Comparison of ENCODE assay signal across 16 mouse cellular contexts in genomic region chr11:67229166-67229565, GRCm38 (mm10). TPM values are rescaled to one million over a fixed set of nuclear protein-coding genes. Genes with fewer than 3 reads are reported as not detected.
"Had no signal": no experiment of that assay in that cellular context is flagged by ENCODE, and none has a peak within 500 bp of the region (broad histone marks: within the 10 kb centered on the region; RNA-seq: fewer than 3 reads in every experiment).

No protein-coding gene starts in this region.

- ATAC-seq: intestine, embryonic 15.5 days; liver, postnatal 0 days had no signal

- DNase-seq: kidney, adult 18-20 months; kidney, postnatal 14 days; liver; liver, embryonic 13.5 days; midbrain, embryonic 14.5 days; right cerebral cortex, postnatal 25 days; thymus, adult 2 months; thymus, postnatal 25 days had no signal

- H3K4me3 ChIP-seq: intestine, embryonic 15.5 days; kidney, embryonic 15.5 days; limb, embryonic 12.5 days; liver, embryonic 13.5 days; midbrain, embryonic 10.5 days; myocyte; neural tube, embryonic 15.5 days had no signal

- H3K27ac ChIP-seq: intestine, embryonic 15.5 days; kidney, embryonic 15.5 days; limb, embryonic 12.5 days; liver, embryonic 13.5 days; midbrain, embryonic 10.5 days; neural tube, embryonic 15.5 days had no signal

RNA-seq across cellular contexts. Expression of gene Myh4, which starts 8.7 kb away (rescaled TPM):
- total RNA-seq: megakaryocyte progenitor cell, adult 5-6 weeks had no signal

RNA-seq across cellular contexts. Expression of gene Myh1, which starts 29.3 kb away (rescaled TPM):
- total RNA-seq: megakaryocyte progenitor cell, adult 5-6 weeks had no signal

RNA-seq across cellular contexts. Expression of gene Myh8, which starts 47.8 kb away (rescaled TPM):
- total RNA-seq: megakaryocyte progenitor cell, adult 5-6 weeks had no signal

RNA-seq across cellular contexts. Expression of gene Myh2, which starts 58.3 kb away (rescaled TPM):
- total RNA-seq: megakaryocyte progenitor cell, adult 5-6 weeks had no signal
